Mouse (Mus musculus): Measurements from ENCODE around the gene Cd160.

- no peak for TF ChIP-seq CTCF (conservative IDR thresholded peaks at IDR 0.05; ENCODE audit: low read length)
- no peak for TF ChIP-seq NANOG (IDR thresholded peaks at IDR 0.05; ENCODE audit: borderline replicate concordance, low read length)
- TF ChIP-seq POU5F1 (IDR thresholded peaks at IDR 0.05; ENCODE audit: borderline replicate concordance, low read length), result no peak
Observed at GRCm38 (mm10) chr3:96849168-96849727, 20.1 kb upstream of the Cd160 start.
